Mouse (Mus musculus) cerebral cortex, adult 2 months (tissue): Measurements from ENCODE around the gene Aldh6a1.

Experiments used
- WGBS: fragments of 180-500 bp; shearing (Covaris S2); methylation state at CpG from one replicate; pipeline ENCODE4 v1.1.7; 2018; 5-methylcytosine and 5-hydroxymethylcytosine counted together

Gene Aldh6a1

DNA sequence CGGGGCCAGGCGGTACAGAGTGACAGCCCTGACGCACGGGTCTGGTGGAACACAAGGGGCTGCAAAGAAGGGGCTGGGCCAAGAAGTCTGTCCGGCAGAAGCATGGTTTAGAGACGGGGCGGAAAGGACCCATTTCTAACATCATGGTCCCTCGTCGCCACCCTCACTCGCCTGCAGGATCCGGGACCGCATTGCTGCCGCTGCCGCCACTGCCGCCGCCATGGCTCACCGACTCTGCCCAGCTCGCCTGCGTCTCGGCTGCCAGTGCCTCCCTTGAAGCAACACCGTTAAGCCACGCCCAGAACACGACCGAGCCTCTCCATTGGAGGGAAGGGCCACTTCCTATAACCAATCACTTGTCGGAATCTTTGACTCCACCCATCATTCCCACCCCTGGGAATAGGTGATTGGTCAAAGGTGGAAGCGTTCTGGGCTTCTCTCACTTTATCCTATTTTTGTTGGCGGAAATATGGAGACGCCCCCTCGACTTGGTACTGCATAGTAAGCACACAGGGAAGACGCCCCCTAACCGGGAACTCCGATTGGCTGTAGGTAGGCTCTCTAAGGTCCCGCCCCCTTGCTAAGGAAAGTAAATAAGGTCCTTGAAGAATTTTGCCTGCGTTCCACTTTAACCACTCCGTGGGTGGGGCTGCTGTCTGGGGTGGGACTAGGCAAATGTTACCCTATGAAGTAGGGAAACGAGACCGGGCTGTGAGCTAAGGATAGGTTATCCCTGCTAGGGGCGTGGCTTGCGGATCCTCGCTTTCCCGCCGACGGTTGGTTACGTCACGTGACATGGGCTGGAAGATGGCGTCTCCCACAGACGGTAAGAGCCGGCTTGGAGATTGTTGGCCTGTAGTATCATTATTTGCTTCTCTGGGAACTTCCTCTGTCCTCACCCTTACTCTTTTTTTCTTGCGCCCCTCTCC, at the start of gene Aldh6a1, which contains the start of gene Lin52:
Gene Aldh6a1, minus strand, starts transcription at position 287 of the 929 bp plus-strand sequence.
Gene Lin52, plus strand, starts transcription at position 705 of the 929 bp plus-strand sequence.
- WGBS, result under 1% methylated on average over 49 of the region's 49 CpGs

DNA sequence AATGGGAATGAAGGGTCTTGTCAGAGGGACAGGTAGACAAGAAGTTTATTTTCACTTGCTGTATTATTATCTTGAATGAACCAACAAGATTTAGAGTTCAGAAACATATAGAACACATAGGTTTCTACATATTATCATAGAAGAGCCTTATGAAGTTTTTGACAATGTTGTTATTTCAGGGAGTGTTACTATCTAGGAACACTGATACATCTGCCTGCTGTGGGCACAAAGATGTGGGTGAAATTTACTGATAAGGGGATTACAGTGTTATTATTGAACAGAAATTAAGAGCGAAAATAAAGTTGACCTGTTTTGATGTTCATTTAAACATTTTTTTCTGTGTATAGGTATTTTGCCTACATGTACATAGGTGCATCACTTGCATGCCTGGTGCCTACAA, 46.0 kb upstream of the Aldh6a1 start:
- 100% methylated on average over 1 of the region's 1 CpGs for WGBS

GRCm38 (mm10) chr12:84487324-84488056, 36.7 kb upstream of the Aldh6a1 start:
- 50% methylated on average over 8 of the region's 8 CpGs for WGBS

DNA sequence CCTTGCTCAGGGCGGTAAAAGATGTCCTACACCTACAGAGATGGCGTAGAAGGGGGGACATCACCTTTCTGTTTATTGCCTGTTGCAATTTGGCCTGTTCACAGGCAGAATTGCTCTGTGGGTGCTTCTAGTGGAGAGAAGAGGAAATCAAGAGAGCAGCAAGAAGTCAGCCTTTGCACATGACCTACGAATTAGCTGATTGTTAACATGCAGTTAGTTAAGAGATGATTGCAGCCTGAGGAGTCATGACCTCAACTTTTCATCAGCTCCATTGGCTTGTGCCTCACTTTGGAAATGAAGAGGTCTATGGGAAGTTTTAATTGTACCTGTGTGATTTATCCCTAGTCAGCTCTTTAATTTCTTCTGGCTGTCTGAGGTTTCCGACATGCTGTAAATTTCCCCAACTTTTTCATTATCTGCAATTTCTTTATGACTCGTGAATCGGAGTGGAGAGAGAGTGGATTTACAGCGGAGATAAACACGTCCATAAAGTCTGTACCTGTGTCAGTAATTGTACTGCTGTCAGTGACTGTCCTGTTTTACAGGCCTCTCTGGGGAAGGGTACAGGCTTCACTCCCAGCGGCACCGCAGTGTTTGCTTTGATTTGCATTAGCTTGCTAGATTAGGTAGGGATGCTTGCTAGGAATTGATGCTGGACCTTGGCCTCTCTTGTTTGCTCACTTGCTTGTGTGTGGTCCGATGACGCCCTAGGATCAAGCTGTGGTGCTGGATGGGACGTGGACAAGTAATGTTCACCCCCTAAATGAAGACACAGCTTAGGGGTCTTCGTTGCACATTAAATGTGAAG, 32.2 kb upstream of the Aldh6a1 start:
- WGBS, result 96% methylated on average over 14 of the region's 14 CpGs

GRCm38 (mm10) chr12:84481251-84481650, 30.4 kb upstream of the Aldh6a1 start:
- 79% methylated on average over 2 of the region's 2 CpGs for WGBS

DNA sequence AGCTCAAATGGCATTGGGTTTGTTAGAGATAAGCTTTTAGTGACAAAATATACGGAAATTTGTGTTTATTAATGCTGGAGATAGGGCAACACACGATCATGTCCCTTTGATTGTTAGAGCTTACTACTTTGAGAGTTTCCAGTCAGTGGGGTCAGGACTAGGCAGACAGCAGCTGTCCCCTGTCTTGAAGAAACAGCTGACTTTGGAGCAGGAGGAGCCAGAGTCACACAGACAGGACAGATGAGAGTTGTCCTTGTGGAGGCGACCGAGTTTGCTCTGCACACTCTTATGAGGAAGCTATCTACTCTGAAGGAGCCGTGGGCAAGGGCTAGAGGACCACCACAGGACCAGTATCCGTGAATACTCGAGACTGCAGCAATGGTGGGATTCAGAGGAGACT, 28.1 kb upstream of the Aldh6a1 start:
- 94% methylated on average over 7 of the region's 7 CpGs for WGBS

DNA sequence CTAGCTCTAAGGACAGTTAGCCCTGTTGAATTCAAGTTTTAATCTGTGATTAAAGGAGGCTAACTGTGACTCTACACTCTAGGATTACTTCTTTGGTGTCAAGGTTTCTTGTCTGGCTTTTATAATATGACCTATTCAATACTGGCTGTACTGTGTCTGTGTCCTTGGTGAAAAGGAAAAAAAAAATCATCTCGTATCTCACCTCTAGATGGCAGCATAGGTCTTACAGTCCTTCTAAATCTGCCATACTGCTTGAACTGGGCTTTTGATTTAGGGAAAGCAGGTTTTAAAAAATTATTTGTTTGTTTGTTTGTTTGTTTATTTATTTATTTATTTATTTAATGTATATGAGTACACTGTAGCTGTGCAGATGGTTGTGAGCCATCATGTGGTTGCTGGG, 17.9 kb upstream of the Aldh6a1 start:
- WGBS, result 0% methylated on average over 1 of the region's 1 CpGs

DNA sequence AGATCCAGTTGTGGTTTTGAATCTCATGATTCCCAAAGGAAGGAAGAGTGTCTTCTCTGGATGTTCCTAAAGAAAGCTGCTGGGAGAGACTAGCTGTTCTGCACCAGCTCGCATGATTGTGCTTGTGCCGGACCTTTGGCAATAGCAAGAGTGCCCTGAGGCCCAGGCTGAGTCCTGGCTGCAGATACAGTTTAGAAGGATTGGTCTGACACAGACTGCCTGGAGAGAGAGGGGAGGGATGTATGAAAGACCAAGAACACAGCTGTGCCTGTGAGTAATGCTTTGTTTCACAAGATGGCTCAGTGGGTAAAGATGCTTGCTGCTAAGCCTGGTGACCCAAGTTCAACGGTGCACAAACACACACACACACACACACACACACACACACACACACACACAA, 12.1 kb upstream of the Aldh6a1 start:
- 67% methylated on average over 3 of the region's 3 CpGs for WGBS

GRCm38 (mm10) chr12:84461416-84461815, 10.6 kb upstream of the Aldh6a1 start:
- WGBS, result 87% methylated on average over 5 of the region's 5 CpGs

GRCm38 (mm10) chr12:84459845-84460244, 9.0 kb upstream of the Aldh6a1 start:
- WGBS, result 67% methylated on average over 1 of the region's 1 CpGs

DNA sequence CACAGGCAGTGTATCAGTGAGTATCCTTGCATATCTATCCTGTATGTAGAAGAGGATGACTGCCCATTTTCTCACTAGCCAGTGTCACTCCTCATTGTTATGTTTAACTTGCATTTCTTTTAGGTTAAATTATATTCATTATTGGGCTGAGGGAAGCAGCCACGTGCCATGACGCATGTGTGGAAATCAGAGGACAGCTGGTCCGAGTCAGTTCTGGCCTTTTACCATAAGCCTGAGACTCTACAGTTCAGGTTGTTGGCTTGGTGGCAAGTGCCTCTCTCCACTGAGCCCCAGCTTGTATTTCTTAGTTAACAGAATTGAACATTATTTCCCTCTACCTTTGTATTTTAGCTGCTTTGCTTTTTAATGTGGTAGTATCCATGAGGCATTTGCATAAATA, 6.1 kb upstream of the Aldh6a1 start:
- 82% methylated on average over 3 of the region's 3 CpGs for WGBS

DNA sequence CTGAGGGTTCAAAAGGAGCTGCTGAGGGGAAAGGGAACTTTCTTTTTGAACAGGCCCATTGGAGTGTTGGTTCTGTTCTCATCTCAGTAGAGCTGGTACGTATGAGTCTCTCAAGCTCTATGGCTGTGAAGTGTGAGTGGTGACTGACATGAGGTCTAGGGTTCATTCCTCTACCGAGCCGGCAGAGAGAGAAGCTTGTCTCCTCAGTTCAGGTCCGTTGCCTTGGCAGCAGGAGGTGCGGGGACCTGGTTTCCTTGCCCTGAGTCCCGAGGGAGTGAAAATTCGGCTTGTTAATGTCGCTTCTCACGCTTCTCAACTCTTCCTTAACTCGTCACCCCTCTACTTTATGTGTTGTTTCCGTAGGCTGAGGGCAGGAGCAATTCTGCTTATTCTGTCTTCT, 997 bp upstream of the Aldh6a1 start:
- WGBS, result under 1% methylated on average over 11 of the region's 11 CpGs

GRCm38 (mm10) chr12:84450351-84450717, 470 bp downstream of the Aldh6a1 start:
- under 1% methylated on average over 6 of the region's 6 CpGs for WGBS

DNA sequence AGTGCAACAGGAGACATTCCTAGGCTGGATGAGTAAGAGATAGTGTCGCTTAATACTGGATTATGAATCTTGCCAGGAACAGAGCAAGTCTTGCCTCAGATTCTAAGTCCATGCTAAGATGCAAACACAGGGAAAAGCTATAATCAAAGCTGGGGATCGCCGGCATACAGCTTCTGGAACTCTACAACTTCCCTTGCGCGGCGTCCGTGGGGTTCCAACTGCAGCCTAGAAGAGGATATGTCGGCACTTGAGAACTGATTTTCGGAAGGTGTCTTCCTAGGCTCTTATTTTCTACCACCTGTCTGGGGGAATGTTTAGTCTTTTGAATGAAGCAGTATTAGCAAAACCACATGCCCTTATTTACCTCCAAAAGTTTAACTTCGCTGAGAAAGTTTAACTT, 917 bp downstream of the Aldh6a1 start:
- 55% methylated on average over 10 of the region's 10 CpGs for WGBS

DNA sequence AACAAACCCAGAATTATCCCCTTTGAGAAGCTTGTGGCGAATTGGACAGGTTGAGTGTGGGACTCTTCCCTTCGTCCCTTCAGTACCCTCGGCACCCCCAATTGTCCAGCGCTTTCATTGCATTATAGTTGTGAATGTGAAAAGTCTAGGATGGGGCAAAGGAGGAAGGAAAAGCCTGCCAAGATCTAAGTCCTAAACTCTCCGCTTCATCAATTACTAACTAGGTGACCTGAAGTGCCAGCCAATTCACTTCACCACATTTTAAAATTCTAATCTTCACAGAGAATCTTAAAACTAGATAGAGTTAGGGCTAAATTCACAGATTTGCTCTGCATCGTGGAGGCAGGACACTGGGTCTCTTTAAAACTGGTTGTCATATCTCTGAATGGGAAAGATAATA, 2.6 kb downstream of the Aldh6a1 start:
- WGBS, result 85% methylated on average over 6 of the region's 6 CpGs

DNA sequence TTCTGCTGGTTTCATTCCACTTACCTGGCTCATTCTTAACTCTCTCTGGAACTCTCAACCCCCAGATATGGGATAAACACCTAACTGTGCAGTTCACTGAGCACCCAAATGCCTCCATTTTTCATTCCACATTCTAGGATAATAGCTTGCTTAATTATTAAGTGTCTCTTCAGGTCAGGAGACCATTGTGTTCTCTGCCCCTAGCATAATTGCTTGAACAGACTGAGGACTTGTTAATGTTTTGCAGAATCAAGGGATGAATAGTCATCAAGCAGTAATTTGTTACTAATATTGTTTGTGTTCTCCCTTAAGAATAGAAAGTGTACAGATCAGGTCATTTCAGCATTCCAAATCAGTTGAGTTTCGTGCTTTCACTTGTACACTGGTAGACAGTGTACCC, 3.4 kb downstream of the Aldh6a1 start:
- WGBS, result 92% methylated on average over 1 of the region's 1 CpGs

DNA sequence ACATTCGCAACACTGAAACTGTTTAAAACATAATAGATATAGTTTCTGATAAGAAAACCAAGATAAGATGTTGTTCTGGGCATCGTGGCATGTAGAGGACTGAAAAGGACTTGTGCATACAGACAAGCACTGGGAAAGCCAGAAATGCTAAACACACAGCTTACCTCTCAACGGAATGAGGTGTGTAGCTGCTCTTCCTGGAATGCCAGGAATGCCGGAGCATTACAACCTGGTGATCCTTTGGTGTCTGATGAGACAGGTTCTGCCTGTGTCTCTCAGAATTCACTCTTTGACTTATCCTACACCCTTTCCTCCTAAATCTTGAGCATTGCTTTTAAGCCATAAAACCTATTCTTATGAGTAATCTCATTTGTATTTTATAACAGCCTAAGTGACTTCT, 8.3 kb downstream of the Aldh6a1 start:
- 78% methylated on average over 4 of the region's 4 CpGs for WGBS

DNA sequence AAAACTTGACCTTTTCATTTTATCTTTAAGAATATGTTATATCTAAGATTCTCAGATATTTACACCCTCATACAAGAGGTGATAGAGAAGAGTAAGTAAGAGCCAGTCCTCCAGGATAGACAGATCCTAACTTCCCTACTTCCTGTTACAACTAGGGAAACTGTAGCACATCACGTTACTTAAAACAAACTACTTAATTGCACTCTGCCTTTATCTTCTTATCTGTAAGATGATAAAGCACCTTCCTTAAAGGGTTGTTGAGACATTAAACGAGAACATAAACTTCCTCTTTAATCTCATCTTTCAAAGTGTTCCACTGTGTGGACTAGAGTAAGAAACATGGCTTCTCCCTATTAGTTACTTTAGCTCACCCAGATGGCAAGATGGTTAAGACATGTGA, 12.1 kb downstream of the Aldh6a1 start:
- 89% methylated on average over 2 of the region's 2 CpGs for WGBS

GRCm38 (mm10) chr12:84429825-84430224, 21.0 kb downstream of the Aldh6a1 start:
- 70% methylated on average over 2 of the region's 2 CpGs for WGBS

- WGBS, result 60% methylated on average over 3 of the region's 3 CpGs
Measured at GRCm38 (mm10) chr12:84423990-84424389, 26.8 kb downstream of the Aldh6a1 start.

DNA sequence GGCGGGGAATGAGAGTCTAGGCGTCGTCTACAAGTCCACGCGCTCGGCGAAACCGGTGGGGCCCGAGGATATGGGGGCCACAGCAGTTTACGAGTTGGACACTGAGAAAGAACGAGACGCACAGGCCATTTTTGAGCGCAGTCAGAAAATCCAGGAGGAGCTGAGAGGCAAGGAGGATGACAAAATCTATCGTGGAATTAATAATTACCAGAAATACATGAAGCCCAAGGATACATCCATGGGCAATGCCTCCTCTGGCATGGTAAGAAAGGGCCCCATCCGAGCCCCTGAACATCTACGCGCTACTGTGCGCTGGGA, 33.2 kb downstream of the Aldh6a1 start:
- 41% methylated on average over 18 of the region's 18 CpGs for WGBS
